Mouse (Mus musculus) mouse trophoblast stem cell (cell line): Measurements from ENCODE around the gene Slc25a11.

ENCODE experiments used
- in situ Hi-C, 2 experiments: fragments of 300-500 bp; cut with MseI, MboI; formaldehyde crosslinking; loops; 2 replicates in 1 of 2; 3 replicates in 1 of 2; pipeline ENCODE4 v1.15.1; 2025

Gene Slc25a11

GRCm38 (mm10) chr11:70646691-70647650 lies at the start of gene Slc25a11, which contains the start of gene Rnf167:
TSS of gene Slc25a11 (minus strand) at chr11:70647479.
TSS of gene Rnf167 (plus strand) at chr11:70647235.
- in situ Hi-C loops: no loop called here

DNA sequence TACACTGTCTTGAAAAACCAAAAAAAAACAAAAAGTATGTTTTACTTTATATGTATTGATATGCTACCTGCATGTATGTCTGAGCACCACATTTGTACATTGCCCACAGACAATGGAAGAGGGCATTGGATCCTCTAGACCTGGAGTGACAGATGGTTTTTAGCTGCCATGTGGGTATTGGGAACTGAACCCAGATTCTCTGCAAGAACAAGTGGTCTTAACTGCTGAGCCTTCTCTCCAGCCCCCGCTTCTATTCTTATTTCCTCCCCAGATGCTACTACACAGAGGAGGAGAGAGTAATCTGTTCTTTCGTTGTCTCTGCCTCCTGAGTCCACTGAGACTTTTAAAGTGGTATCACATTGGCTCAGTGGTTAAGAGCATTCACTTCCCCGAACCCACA lies 46.2 kb upstream of the Slc25a11 start:
- in situ Hi-C loops: no loop called here

GRCm38 (mm10) chr11:70689578-70689977 lies 42.3 kb upstream of the Slc25a11 start:
- in situ Hi-C loops: no loop called here

DNA sequence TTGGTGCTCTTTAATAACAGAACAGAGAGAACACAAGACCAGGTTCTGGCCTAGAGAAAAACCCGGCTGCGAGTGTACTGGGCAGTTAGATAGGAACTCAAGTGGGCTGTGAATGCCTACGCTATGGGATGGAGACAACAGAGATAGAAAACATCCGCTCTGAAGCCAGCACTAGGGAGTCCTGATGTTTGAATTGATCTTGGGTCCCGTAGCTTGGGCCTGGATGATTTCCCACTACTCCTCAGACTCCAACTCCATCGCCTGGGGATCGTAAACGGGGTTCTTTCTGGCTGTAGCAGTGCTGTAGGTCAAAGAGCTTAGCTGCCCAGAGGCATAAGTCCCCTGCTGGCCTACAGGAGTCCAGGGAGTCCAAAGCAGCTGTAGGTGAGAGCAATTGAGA lies 41.1 kb upstream of the Slc25a11 start:
- in situ Hi-C loops: no loop called here

DNA sequence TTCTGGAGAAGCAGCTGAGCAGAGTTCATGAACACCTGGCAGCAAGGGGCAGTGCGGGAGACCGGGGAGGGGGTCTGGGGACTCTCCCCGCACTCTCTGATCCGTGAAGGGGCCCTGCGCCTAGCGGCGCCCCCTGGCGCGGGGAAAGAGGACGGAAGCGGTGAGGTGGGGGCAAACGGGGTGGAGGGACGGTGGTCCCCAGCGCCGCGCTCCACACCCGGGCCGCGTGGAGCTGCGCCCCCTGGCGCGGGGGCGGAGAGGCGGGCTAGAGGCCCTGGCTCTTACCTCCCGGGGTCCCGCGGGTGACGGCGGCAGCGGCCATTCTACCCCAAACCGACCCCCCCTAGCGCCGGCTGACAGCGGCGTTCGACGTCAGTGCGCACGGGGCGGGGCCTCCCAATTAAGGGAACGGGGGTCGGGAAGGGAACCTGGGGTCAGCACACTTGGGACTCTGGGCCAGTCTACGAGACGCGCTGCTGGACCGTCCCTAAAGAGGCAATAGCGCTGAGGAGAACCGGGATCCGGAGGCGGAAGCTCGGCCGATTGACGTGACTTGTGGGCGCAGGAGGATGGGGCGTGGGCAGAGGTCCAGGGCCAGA lies 40.4 kb upstream of the Slc25a11 start, which contains the start of gene Camta2:
TSS of gene Camta2 (minus strand) at position 505 of the 599 bp plus-strand sequence.
- in situ Hi-C loops: no loop called here

DNA sequence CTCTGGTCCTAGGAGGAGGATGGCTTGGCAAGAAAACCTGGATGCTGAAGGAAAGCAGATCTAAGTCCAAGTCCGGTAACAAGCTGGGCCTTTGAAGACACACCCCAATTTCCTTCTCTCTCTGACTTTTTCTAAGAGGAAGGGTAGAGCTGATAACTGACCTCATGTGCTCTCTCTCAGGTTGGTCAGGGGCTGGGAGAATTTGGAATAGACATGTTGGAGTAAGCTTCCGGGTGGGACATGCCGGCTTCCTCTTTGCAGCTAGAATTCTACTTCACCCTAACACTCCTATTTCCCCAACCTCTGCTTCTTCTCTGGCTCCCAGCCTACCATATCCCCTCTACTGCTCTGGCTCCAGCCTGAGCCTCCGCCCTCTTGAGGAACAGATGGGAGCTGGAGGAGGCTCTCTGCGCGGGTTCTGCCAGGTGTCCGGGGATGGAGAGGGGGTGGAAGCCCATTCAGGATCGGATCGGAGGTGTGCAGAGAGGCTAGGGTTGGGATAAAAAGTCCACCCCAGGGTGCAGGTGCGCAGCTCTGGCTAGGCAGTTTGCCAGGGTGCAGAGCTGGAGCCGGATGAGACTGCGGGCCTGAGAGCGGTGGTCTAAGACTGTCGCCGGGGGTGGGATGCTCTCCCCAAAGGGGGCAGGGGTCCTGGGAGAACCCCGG lies 39.8 kb upstream of the Slc25a11 start:
- in situ Hi-C loops: no loop called here

- in situ Hi-C loops: no loop called here
Observed at GRCm38 (mm10) chr11:70683640-70684039, 36.4 kb upstream of the Slc25a11 start.

GRCm38 (mm10) chr11:70681897-70682581 lies 34.8 kb upstream of the Slc25a11 start:
- in situ Hi-C loops: no loop called here

DNA sequence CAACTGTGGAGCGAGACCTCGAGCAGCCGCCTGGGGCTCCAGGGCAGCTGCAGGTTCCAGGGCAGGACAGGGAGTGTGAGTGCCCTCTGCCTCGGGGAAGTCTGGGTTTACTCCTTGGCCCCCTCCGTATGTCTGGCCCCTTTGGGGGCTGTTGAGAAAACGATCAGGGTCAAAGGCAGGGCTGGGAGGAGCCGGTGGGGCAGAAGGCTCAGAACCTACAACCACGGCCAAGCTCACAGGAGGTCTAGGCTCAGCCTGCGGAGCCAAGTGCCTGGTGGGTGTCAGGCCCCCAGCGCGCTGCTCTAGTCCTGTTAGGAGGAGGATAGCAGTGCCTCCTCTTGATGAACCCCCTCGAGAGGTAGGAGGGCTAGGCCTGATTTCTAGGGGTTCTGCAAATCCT lies 33.9 kb upstream of the Slc25a11 start:
- in situ Hi-C loops: no loop called here

DNA sequence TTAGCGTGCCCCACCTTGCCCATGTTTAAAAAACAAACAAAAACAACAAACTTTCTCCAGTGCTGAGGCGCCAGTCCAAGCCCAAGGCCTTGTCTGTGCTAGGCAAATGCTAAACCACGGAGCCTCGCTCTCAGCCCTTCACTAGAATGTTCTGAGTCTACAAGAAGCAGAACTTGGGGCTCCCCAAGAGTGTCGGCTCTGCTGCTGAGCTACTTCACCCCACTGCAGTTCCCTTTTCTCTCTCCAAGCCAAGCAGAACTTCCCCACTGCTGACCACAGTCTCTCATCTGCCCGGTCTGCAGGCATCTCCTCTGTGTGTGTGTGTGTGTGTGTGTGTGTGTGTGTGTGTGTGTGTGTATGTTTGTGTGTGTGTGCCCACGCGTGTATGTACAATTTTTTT lies 32.6 kb upstream of the Slc25a11 start:
- in situ Hi-C loops: no loop called here

DNA sequence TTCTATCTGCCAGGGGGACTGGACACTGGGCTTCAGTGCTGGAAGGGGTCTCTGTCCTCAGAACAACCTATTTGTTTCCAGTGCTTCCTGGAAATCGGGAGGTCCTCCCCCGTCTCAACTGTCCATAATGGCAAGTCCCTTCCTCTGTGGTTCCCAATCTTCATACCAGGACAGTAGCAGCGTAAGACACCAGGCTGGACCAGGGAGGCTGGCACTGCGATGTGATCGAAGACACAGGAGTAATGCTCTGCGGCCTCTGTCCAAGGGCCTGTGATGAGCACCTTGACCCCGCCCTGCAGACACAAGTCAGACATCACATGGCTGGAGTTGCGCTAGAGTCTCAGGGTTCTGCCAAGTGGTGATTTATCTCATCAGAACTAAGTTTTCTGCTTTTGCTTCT lies 32.1 kb upstream of the Slc25a11 start:
- in situ Hi-C loops: no loop called here

DNA sequence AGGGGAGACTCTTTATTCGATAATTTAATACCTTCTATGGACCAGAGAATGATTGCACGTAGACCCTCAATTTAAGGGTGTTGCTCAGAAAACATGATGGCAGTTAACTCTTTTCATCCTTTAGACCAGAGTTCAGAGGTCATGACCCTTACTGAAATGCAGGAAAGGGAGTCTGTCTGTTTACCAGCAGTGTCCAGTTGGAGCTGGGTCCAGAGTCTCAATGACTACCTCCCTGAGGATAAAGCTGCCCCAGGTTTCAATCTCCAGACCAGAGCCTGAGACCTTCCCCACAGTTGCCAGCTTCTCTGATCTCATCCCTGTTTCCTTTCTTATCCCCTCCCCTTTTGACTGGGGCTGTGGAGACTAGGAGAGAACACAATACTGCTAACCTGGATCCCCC lies 31.3 kb upstream of the Slc25a11 start:
- in situ Hi-C loops: no loop called here

GRCm38 (mm10) chr11:70678092-70678491 lies 30.8 kb upstream of the Slc25a11 start:
- in situ Hi-C loops: no loop called here

DNA sequence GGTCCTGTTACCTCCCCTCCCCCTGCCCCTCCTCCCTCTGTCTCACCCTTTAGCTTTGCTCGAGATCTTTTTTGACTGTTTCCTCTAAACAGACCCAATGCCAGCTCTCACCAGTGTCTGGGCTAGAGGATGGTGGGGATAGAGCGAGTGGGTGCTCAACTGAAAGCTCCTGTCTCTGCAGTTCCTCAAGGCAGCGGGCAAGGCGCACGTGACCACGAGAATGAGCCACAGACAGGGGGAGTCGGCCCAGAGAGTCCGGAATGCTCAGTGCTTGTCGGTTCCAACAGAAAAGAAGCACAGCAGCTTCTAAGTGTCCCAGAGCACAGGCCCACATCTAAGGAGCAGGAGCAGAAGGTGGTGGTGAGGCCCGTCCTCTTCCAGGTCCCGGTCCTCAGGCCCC lies 27.2 kb upstream of the Slc25a11 start:
- in situ Hi-C loops: no loop called here

- in situ Hi-C loops: no loop called here
Observed at GRCm38 (mm10) chr11:70674014-70674413, 26.7 kb upstream of the Slc25a11 start.

- in situ Hi-C loops: no loop called here
Observed at GRCm38 (mm10) chr11:70671333-70672047, 24.2 kb upstream of the Slc25a11 start.

GRCm38 (mm10) chr11:70670483-70670882 lies 23.2 kb upstream of the Slc25a11 start:
- in situ Hi-C loops: no loop called here

- in situ Hi-C loops: no loop called here
Observed at GRCm38 (mm10) chr11:70669582-70670345, 22.5 kb upstream of the Slc25a11 start.

- in situ Hi-C loops: no loop called here
Observed at GRCm38 (mm10) chr11:70668771-70669505, 21.7 kb upstream of the Slc25a11 start, which contains the start of gene Spag7. TSS of gene Spag7 (minus strand) at chr11:70669416.
